Mouse (Mus musculus): ENCODE data around the gene Clk2.

Clk2 gene

GRCm38 (mm10) chr3:89164506-89165267, at the start of gene Clk2:
Gene Clk2, plus strand, starts transcription at chr3:89164795.
- peak; percentile 95 for DNase-seq

GRCm38 (mm10) chr3:89115522-89115921, 49.1 kb upstream of the Clk2 start:
- peak; percentile 23 for DNase-seq

- DNase-seq, result peak; percentile 28
Observed at GRCm38 (mm10) chr3:89123313-89123712, 41.3 kb upstream of the Clk2 start.

GRCm38 (mm10) chr3:89124241-89124640, 40.4 kb upstream of the Clk2 start:
- DNase-seq, result peak; percentile 33

- no peak for DNase-seq
Observed at GRCm38 (mm10) chr3:89125981-89126380, 38.6 kb upstream of the Clk2 start.

- DNase-seq, result no peak
Observed at GRCm38 (mm10) chr3:89129908-89130307, 34.7 kb upstream of the Clk2 start.

GRCm38 (mm10) chr3:89131816-89132215, 32.8 kb upstream of the Clk2 start:
- DNase-seq, result no peak

GRCm38 (mm10) chr3:89132285-89133062, 32.1 kb upstream of the Clk2 start:
- peak; percentile 12 for DNase-seq

- DNase-seq, result no peak
Observed at GRCm38 (mm10) chr3:89133063-89133450, 31.5 kb upstream of the Clk2 start.

GRCm38 (mm10) chr3:89133752-89134151, 30.8 kb upstream of the Clk2 start:
- DNase-seq, result no peak

- no peak for DNase-seq
Observed at GRCm38 (mm10) chr3:89135958-89136357, 28.6 kb upstream of the Clk2 start, which contains the start of gene Pklr. Gene Pklr, plus strand, starts transcription at chr3:89136142.

- DNase-seq, result no peak
Observed at GRCm38 (mm10) chr3:89136365-89136764, 28.2 kb upstream of the Clk2 start.

GRCm38 (mm10) chr3:89144821-89145220, 19.8 kb upstream of the Clk2 start:
- DNase-seq, result no peak

GRCm38 (mm10) chr3:89145566-89145965, 19.0 kb upstream of the Clk2 start:
- DNase-seq, result no peak

- DNase-seq, result peak; percentile 16
Observed at GRCm38 (mm10) chr3:89147101-89147978, 17.3 kb upstream of the Clk2 start.

- DNase-seq, result no peak
Observed at GRCm38 (mm10) chr3:89147979-89148311, 16.6 kb upstream of the Clk2 start.

- DNase-seq, result no peak
Observed at GRCm38 (mm10) chr3:89148567-89148966, 16.0 kb upstream of the Clk2 start.

- no peak for DNase-seq
Observed at GRCm38 (mm10) chr3:89152084-89152835, 12.3 kb upstream of the Clk2 start.

- DNase-seq, result no peak
Observed at GRCm38 (mm10) chr3:89156951-89157350, 7.6 kb upstream of the Clk2 start.

GRCm38 (mm10) chr3:89158651-89159050, 5.9 kb upstream of the Clk2 start:
- no peak for DNase-seq

GRCm38 (mm10) chr3:89159211-89159610, 5.4 kb upstream of the Clk2 start:
- DNase-seq, result peak; percentile 76

- peak; percentile 68 for DNase-seq
Observed at GRCm38 (mm10) chr3:89159616-89160344, 4.8 kb upstream of the Clk2 start, which contains the start of gene Hcn3. Gene Hcn3, minus strand, starts transcription at chr3:89160196.
